Mouse (Mus musculus) CH12.LX (cell line): ENCODE results near the gene Fkbp4.

Experiments
- CTCF ChIP-seq, 2 experiments: IDR thresholded peaks in 1 of 2; conservative IDR thresholded peaks in 1 of 2; 2 replicates each; pipeline ENCODE4 v1.5.1; 2011 to 2012; ENCODE audit warnings: low read depth in 2 of 2, low read length in 2 of 2, improper control_type of control experiment in 1 of 2, inconsistent platforms in 1 of 2, mild to moderate bottlenecking in 1 of 2, moderate library complexity in 1 of 2
- JUND ChIP-seq: conservative IDR thresholded peaks from 2 replicates; pipeline ENCODE4 v1.6.1; 2011; ENCODE audit warnings: low read depth, low read length, improper control_type of control experiment
- KAT2A ChIP-seq: IDR thresholded peaks from 2 replicates; pipeline ENCODE4 v1.6.1; 2012; ENCODE audit warnings: low read length, improper control_type of control experiment, inconsistent platforms; ENCODE audit not compliant: insufficient replicate concordance
- MYC ChIP-seq: IDR thresholded peaks from 2 replicates; pipeline ENCODE4 v1.6.1; 2011; ENCODE audit warnings: low read depth, mild to moderate bottlenecking, improper control_type of control experiment, low read length
- POLR2A ChIP-seq: IDR thresholded peaks from 2 replicates; pipeline ENCODE4 v1.6.1; 2011; ENCODE audit warnings: low read depth, mild to moderate bottlenecking, improper control_type of control experiment, low read length
- RCOR1 ChIP-seq: conservative IDR thresholded peaks from 2 replicates; pipeline ENCODE4 v1.6.1; 2012; ENCODE audit warnings: low read depth, mild to moderate bottlenecking, inconsistent platforms, low read length, improper control_type of control experiment
- SIN3A ChIP-seq: IDR thresholded peaks from 2 replicates; pipeline ENCODE4 v1.6.1; 2012; ENCODE audit warnings: low read length, improper control_type of control experiment, inconsistent platforms
- UBTF ChIP-seq: IDR thresholded peaks from 2 replicates; pipeline ENCODE4 v1.6.1; 2012; ENCODE audit warnings: low read depth, mild to moderate bottlenecking, inconsistent platforms, low read length, improper control_type of control experiment, moderate library complexity
- USF1 ChIP-seq: IDR thresholded peaks from 2 replicates; pipeline ENCODE4 v1.6.1; 2014; ENCODE audit warnings: low read depth, mild to moderate bottlenecking, inconsistent platforms, low read length, improper control_type of control experiment
- ZC3H11A ChIP-seq: IDR thresholded peaks from 2 replicates; pipeline ENCODE4 v1.6.1; 2012; ENCODE audit warnings: low read depth, mild to moderate bottlenecking, inconsistent platforms, low read length, improper control_type of control experiment
- ZKSCAN1 ChIP-seq: IDR thresholded peaks from 2 replicates; pipeline ENCODE4 v1.6.1; 2012; ENCODE audit warnings: low read depth, inconsistent platforms, low read length, improper control_type of control experiment, borderline replicate concordance
- ZMIZ1 ChIP-seq: IDR thresholded peaks from 2 replicates; pipeline ENCODE4 v1.6.1; 2012; ENCODE audit warnings: low read depth, mild to moderate bottlenecking, inconsistent platforms, low read length, improper control_type of control experiment

GRCm38 (mm10) chr6:128416169-128416568, 22.3 kb downstream of the Fkbp4 start:
- no peak for TF ChIP-seq ZMIZ1
- peak; percentile 44; the same call in 1 of the 2 replicates for TF ChIP-seq MYC
- TF ChIP-seq ZKSCAN1 = no peak
- no peak for TF ChIP-seq ZC3H11A
- no peak for TF ChIP-seq CTCF (conservative IDR thresholded peaks at IDR 0.05 in 1 of 2, IDR thresholded peaks at IDR 0.05 in 1 of 2; ENCODE audit: low read depth in 2 of 2, low read length in 2 of 2)
- TF ChIP-seq KAT2A = no peak
- peak; percentile 55 for TF ChIP-seq USF1
- TF ChIP-seq UBTF = no peak
- no peak for TF ChIP-seq SIN3A
- no peak for TF ChIP-seq RCOR1
- peak; percentile 68; the same call in 1 of the 2 replicates for TF ChIP-seq JUND
- TF ChIP-seq POLR2A = no peak
